Mouse (Mus musculus): ENCODE measurements around the gene Hectd1.

GRCm38 (mm10) chr12:51811388-51812140 is 17.8 kb downstream of the Hectd1 start:
- TF ChIP-seq CTCF (IDR thresholded peaks at IDR 0.05; ENCODE audit: low read depth, low read length), result no peak
- TF ChIP-seq POLR2A (IDR thresholded peaks at IDR 0.05; ENCODE audit: extremely low read depth, insufficient read depth, low read length), result no peak

All from liver, adult 2 months (tissue).